Mouse (Mus musculus): ENCODE results near the gene Tas2r143. TPM values are rescaled to one million over a fixed set of nuclear protein-coding genes. Genes with fewer than 3 reads are reported as not detected.

Gene Tas2r143
- total RNA-seq, 2 experiments from 2014 or later, result not detected

DNA sequence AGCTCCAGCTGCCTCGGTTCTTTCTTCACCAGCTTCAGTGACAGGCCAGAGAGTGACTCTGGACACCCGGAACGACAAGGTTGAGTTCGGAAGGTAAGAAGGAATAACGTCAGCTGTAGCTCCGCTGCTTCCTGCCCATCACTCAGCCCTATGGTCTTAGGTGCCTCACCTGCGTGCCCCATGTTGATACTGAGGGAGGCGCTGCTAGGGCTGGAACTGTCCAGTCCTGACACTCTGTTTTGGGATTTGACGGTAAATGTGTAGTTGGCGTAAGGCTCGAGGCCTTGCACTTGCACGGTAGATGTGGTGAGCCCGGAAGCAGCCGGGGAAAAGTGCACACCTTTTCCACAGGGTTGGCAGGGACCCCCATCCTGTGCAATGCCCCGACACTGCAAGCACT, 35.4 kb upstream of the Tas2r143 start:
- DNase-seq (ENCODE audit: extremely low spot score in 1 of 2, low spot score in 1 of 2), result no peak

DNA sequence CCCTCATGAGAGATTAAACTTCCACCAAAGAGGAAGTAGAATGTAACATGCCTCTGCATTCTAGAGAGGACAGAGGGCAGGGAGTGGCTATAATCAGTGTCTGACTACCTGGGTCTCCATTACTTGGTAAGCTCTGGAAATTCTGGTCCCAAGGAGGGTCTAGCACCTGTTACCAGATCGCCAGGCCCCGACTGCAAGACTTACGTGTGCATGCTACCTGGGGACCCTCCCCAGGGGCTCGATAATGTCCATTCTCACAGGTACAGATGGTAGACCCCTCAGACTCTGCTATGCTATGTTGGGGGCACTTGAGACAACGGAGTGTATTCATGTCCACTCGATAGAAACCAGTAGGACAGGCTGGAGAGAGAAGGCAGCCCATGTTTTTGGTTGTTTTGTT, 34.8 kb upstream of the Tas2r143 start:
- no peak for DNase-seq (ENCODE audit: extremely low spot score in 1 of 2, low spot score in 1 of 2)

DNA sequence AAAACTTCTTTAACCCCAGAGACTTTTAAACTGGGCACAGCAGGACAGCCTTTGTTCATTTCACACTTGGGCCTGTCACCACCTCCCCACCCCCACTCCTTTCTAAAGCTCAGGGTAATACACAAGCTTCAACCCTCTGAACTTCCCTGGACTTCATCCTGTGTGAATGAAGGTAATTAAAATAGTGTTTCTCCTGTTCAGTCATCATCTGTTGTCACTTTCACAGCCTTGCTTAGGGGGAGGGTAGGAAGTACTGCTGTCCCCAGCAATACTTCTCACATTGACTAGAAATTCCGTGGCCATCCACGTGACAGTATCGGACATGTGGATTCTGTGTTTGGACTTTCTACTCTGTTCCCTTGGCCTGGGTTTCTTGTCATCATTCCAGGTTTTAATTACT, 30.2 kb upstream of the Tas2r143 start:
- DNase-seq (ENCODE audit: extremely low spot score in 1 of 2, low spot score in 1 of 2), result no peak

DNA sequence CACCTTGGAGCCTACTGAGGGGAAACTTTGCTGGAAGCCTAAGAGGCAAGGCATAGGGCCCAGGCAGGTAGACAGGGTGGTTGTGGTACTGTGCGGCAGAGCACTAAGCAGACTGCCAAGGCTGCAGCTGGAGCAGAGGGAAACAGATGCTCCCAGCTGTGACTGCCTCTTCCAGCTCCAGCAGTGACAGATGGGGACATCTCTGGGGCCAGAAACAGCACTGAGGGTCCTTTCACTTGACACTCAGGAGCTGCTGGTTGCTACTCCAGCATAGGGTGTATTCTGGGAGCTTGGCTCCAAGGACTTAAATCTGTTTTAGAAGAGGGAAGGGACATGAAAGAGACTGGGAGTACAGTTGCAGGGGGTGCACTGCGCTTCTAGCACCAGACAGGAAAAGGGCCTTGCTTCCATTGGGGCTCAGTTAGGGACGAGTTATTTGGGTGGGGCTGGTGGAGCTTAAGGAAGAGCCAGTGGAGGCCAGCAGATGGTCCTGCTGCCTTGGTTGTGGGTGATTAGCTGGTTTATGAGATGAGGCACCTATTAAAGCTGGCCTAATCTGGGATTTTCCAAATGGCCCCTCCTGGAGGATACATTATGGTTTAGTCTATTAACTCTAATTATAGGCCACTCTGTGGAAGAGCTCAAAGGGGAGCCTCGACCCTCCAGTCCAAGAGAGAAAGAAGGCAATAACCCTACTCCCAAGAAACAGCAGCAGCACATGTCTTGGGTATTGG, 29.2 kb upstream of the Tas2r143 start:
- no peak for DNase-seq (ENCODE audit: extremely low spot score in 1 of 2, low spot score in 1 of 2)

DNA sequence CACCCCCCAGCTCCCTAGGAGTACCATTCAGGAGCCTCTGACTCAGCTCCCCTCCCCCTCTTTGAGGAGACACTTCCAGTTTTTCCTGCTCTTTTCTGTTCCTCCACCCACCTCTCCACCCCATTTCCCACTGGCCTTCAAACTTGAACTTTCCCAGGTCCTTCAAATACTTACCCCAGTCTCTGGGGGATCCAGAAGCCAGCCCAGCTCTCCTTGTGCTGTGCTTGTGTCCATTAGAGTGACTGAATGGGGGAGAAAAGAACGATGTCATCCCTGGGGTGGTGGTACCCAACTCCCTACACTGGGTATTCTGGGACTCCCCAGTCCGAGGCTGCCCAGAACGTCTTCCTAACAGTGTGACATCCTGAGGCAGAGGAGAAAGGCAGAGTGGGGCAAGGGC, 28.0 kb upstream of the Tas2r143 start:
- no peak for DNase-seq (ENCODE audit: extremely low spot score in 1 of 2, low spot score in 1 of 2)

DNA sequence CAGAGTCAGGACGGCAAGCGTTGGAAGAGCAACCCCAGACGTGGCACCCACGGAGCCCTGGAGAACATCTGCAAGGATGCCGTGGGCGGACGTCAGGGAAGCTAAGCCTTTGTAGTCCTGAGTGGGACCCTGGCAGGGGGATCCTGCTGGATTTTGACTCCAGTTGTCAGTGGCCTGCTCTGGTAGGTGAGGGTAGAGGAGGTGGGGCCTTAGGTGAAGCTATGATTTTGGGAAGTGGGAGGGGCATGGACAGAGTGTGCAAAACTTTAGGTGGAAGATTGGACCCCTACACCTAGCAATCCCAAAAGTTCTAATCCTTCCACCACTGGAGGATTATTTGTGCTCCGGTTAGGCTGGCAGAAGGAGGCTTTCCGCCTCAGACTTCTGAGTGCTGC, 27.6 kb upstream of the Tas2r143 start:
- DNase-seq (ENCODE audit: extremely low spot score in 1 of 2, low spot score in 1 of 2), result no peak

DNA sequence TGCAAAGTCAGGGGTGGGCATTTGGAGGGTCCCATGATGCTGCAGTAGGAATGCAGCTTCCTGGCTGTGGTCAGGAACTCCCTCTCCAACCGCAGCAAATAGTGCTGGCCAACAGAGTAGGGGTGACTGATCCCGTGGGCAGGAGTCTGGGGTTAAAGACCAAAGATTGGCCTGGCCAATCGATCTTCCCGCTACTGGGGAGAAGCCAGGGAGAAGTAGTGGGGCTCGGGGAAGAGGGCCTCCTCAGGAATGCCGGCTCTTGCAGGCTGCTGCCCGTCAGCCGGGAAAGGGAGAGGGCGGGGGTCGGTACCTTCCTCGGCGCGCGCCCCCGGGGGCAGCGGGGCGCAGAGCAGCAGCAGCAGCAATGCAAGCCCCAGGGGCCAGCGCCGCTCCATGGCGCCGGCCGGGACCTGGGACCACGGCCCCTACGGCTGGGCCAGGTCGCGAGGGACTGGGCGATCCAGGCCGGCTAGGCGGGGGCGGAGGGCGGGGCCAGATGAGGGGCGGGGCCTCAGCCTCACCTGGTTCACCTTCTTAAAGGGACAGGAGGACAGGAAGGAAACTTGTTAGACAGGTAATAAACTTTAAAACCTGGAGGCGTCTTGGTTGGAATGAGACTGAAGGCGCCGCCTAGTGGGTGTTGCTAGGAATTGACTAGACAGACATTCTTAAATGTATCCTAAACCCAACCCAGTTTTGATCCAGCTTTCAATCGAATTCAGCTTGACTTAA, 27.1 kb upstream of the Tas2r143 start, which contains the start of gene Epha1:
TSS of gene Epha1 (minus strand) at position 453 of the 732 bp plus-strand sequence.
- peak in 1 of 2 experiments; percentile 74 for DNase-seq (ENCODE audit: extremely low spot score in 1 of 2, low spot score in 1 of 2)

DNA sequence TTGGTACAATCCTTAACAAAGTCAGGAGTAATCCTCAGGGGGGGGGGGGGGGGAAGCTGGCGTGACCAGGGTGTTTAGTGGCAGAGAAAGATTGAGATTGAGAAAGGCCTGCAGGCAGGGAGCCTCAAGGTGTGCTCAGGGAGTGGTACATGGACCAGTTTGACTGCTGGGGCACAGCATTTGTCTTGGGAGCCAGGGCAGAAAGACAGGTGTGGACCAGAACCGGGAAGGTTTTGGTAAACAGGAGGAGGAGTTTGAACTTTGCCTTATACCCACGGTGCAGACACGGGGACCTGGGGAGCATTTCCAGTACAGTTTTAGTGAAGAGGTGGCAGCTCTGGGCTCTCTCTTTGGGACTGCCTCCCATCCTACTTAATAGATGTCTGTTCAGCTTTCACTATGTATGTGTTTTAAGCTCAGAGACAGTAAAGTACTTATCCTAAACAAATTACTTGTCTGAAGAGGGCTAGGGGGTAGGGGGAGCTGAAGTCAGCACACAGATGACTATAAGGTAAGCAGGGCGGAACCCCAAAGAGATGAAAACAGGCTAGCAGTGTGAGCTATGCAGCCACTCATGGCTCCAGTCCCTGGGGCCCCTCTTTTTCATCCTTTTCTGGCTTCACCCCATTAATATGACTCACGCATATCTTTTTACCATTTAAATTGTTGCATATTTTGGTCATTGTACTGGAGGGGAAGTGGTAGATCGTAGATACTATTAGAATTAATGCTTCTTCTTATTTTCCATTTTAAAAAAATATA, 26.2 kb upstream of the Tas2r143 start:
- DNase-seq (ENCODE audit: extremely low spot score in 1 of 2, low spot score in 1 of 2), result no peak

DNA sequence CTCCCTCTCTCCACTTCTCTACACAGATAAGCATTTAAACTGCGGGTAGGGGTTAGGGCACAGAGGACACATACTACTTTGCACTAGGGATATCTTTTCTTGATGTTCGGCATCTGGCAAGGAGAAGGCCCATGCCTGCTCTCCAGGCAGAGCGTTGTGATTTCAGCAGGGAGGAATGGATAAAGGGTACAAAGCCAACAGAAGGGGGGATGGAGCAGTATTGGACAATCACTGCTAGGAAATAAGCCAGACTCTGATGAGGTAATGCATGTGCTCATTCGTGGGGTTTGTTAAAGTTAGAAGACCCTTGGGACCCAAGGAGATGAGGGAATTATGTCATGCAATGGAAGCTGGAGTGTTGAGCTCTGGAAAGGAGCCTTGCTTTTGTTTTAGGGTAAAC, 25.3 kb upstream of the Tas2r143 start:
- no peak for DNase-seq (ENCODE audit: extremely low spot score in 1 of 2, low spot score in 1 of 2)

DNA sequence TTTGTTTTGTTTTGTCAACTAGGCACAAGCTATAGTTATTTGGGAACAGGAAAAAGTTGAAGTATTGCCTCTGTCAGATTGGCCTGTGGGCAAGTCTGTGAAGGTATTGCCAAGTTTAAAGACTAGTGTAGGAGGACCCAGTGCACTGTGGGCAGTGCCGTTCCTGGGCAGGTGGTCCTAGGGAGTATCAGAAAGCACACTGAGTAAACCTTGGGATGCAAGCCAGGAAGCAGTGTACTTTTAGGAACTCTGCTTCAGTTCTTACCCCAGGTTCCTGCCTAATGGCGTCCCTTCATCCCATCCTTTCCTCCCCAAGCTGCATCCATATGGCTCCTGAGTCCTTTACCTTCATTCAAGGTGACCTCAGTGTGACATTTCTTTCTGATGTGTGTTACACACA, 24.9 kb upstream of the Tas2r143 start:
- no peak for DNase-seq (ENCODE audit: extremely low spot score in 1 of 2, low spot score in 1 of 2)

DNA sequence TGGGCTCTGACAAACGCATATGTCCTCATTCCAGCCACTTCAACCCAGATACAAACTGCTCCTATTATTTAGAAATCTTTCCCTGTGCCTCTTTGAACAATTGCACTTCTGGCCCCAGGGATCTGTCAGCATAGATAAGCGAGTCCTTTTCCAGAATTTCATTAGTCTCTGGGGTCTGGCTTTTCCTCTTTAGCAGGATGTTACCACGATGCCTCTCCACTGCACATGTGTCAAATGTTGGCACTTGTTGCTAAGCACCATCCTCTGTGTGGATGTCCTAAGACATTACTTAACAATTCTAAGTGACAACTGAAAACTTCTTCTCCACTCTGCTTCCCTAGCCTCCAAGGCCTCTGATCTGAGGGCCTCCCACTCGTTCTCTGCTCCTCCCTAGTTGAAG, 24.0 kb upstream of the Tas2r143 start:
- DNase-seq (ENCODE audit: extremely low spot score in 1 of 2, low spot score in 1 of 2), result no peak

DNA sequence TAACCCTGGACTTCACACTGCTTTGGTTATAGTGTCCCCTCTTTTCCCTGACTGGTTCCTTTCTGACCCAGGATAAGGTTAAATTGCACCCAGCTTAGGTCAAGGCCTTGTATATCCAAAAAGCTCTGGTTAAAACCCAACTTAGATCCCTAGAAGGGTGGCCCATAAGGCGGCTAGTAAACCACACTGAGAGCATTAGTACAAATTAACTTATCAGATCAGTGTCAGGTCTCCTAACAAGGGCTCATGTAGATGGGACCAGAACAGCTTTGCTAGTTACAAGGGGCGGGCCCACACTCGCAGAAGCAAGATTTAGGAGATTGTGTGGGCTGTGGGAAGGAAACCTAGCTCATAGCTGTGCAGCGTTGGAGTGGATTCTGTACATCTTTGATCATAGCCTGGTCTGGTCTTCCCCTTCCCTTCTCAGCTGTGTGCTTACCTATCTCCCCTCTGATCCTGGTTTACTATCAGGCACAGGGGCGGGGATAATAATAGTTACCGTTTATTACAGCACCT, 23.5 kb upstream of the Tas2r143 start:
- DNase-seq (ENCODE audit: extremely low spot score in 1 of 2, low spot score in 1 of 2), result no peak

DNA sequence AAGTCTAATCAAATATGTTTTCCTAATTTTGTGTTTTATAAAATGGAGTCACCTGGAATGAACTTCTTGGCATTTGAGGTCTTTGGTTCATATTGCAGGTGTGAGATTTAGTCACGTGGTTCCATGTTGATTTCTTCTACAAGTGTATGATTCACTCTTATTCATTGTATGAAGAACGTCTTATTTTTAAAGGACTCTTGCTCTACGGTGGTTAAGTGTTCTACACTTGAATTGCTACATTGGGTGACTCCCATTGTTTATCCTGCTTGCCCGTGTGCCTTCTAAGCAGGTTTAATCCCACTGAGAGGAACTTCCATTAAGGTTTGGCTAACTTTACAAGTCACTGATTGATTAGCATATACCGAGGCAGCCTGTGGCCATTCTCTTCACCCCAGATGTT, 22.8 kb upstream of the Tas2r143 start:
- no peak for DNase-seq (ENCODE audit: extremely low spot score in 1 of 2, low spot score in 1 of 2)

DNA sequence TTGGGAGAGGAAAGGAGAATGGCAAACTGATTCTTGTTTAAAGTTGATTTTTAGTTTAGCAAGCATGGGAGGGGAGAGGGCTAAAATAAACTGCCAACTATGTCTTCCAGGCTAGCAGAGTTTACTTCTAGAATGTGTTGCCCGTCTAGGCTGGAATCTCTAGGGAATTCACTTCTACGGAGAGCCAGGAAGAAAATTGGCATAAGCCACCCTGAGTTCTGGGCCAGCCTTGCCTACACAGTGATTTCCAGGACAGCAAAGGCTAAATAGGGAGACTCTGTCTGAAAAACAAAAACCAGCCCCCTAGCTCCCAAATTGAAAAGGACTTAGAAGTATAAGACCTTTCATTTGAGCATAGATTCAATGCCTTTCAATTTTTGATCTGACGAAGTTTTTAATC, 20.5 kb upstream of the Tas2r143 start:
- no peak for DNase-seq (ENCODE audit: extremely low spot score in 1 of 2, low spot score in 1 of 2)

DNA sequence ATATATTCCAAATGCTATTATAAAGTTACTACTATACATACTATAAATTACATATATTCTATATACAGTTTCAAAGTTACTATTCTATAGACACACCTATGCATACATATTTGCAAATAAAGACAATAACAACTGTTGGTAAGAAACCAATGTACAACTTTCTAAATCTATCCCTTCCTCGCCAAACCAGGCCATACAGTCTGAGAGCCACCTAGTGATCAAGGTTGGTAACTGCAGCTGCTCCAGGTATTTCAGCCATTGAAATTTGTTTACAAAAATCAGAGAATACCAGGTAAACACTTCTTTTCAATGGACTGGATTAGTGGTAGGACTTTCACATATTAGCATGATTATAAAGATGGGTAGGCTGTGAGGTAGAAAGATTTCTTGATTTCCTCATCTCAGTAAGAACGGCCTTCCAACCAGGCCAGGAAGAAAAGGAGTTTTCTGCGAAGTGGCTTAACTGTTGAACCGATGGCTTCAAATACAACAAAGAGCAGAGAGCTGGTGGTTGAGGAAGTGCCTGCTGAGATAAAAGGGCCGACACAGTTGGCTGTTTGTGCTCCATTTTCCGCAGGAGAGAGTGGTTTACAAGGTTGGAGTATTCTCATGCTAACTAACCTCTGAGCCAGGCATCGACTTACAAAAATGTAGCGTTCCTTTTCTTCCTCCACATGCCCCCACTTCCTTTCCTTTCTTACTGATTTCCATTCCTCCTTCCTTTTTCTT, 19.5 kb upstream of the Tas2r143 start:
- DNase-seq (ENCODE audit: extremely low spot score in 1 of 2, low spot score in 1 of 2), result peak in 1 of 2 experiments; percentile 35

DNA sequence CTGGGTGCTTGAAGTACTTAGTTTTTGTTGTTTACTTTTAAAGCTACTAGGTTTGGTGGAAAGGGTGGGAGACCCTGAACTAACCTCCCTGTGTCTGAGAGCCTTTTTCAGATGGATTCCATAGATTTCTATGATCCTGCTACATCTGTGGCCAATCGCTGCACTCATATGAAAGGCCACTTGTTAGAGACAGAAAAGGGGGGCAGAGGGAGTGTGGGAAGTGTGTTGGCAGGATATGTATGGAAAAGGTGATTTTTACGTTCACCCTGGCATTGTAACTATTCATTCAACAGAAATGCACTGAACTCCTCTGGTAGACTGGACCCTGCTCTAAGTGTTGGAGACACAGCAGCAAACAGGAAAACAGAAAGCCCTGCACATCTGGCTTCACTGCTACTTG, 18.8 kb upstream of the Tas2r143 start:
- DNase-seq (ENCODE audit: extremely low spot score in 1 of 2, low spot score in 1 of 2), result no peak

DNA sequence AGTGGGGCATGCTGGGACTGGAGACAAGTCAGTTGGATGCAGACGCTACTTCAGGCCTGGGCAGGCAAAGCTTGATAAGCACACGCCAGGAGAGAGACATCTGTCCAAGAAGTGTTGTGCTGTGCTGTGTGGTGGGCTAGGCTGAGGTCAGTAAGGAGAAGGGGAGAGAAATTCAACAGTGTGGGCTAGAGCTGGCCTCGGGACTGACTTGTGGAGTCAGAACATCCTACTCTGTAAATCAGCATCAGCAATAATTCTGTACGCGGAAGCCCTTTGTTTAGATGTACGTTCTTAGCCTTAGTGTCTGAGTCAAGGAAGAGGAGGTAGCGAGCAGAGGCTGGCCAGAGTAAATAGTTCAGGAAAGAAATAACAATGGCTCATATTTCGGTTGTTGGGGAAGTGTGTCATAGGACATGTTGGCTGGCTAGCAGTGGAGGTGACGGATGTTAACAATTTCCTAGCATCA, 18.1 kb upstream of the Tas2r143 start:
- DNase-seq (ENCODE audit: extremely low spot score in 1 of 2, low spot score in 1 of 2), result no peak

DNA sequence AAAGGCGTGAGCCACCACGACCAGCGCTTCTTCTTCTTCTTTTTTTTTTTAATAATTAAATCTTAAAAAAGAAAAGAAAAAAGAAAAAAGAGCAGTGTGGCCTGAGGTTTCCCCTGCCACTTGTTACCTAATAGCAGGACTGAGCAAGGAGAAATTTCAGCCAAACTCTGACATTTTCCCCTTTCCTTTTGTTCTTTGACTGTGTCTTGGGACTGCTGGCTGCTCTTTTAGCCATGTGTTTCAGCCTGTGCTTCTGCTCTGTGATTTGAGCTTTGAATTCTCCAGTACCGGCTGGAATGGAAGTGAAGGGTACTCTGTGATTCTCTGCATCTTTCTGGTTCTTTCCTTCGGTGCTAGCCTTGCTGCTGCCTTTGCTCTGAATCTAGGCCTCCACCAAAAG, 16.7 kb upstream of the Tas2r143 start:
- DNase-seq (ENCODE audit: extremely low spot score in 1 of 2, low spot score in 1 of 2), result no peak

DNA sequence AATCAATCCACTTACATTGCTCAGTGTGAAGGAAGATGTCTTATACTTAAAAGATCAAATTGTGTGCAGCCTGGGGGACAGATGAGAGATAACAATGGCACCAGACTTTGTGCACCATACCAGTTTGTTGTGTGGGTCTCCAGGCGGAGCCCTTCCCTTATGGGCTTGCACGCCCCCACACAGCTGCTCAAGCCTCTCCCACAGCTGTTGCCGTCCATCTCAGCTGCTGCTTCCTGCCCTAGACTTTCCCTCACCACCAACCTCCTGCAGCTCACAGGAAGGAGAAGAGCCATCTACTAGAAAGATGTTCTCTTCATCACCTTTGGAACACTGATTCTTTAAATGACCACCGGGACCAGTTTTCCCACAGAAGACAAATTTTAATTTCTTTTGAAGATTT, 14.4 kb upstream of the Tas2r143 start:
- no peak for DNase-seq (ENCODE audit: extremely low spot score in 1 of 2, low spot score in 1 of 2)

DNA sequence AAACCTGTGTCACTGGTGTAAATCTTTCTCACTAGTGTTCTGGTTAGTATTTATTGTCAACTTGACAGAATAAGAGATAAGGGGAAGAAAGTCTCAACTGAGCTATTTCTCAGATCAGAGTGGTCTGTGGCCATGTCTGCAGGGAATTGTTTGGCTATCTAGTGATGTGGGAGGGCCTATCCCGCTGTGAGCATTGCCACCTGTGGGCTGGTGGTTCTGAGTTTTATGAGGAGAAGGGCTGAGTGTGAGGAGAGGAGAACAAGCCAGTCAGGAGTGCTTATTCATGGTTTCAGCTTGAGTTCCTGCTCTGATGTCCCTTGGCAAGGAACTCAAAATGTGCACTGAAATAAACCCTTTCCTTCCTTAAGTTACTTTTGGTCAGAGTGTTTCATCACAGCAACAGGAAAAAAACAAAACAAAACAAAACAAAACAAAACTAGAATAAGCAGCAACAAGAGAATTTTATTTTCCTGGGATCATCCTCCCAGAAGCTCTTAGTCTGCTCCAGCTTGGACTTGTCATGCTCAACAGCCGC, 8.2 kb upstream of the Tas2r143 start:
- DNase-seq (ENCODE audit: extremely low spot score in 1 of 2, low spot score in 1 of 2), result no peak
